Mouse (Mus musculus): Measurements from ENCODE around the gene Gprc5b.

DNA sequence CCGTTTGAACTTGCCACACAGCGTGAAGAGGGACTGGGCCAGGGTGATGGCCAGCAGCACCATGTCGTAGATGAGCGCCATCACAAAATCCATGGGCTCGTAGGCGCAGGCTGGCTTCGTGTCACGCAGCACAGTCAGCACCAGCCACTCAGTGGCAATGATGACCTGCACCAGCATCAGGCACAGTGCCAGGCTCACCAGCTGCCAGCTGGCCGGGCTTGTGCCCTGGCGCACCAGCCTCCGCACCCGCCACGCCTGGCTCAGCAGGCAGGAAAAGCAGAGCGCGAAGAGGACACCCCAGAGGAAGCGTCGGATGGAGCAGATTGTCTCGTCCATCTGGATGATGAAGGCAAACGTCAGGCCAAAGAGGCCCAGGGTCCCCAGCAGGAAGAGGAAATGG lies 11.1 kb downstream of the Gprc5b start:
- TF ChIP-seq CTCF (conservative IDR thresholded peaks at IDR 0.05; ENCODE audit: low read length), result no peak
- no peak for TF ChIP-seq POU5F1 (IDR thresholded peaks at IDR 0.05; ENCODE audit: borderline replicate concordance, low read length)

All from E14TG2a.4 (cell line).